Mouse (Mus musculus) liver, adult 2 months (tissue): ENCODE data around the gene Il17rd.

Experiments used
- CTCF ChIP-seq: fragments of 200-500 bp; IDR thresholded peaks from 2 replicates; pipeline ENCODE4 v1.5.1; 2011; ENCODE audit warnings: low read depth, low read length, control low read depth
- POLR2A ChIP-seq: fragments of 200-500 bp; IDR thresholded peaks from 2 replicates; pipeline ENCODE4 v1.6.1; 2011; ENCODE audit warnings: low read length, control low read depth; ENCODE audit not compliant: insufficient read depth; ENCODE audit errors: extremely low read depth

GRCm38 (mm10) chr14:27070128-27070527 lies 31.4 kb downstream of the Il17rd start:
- no peak for TF ChIP-seq CTCF
- no peak for TF ChIP-seq POLR2A
